Mouse (Mus musculus) midbrain, embryonic 12.5 days (tissue): ENCODE measurements around the gene Atg7. TPM values are rescaled to one million over a fixed set of nuclear protein-coding genes. Genes with fewer than 3 reads are reported as not detected.

Experiments used
- ATAC-seq: fragments of 200-750 bp; cut with Nextera tagmentation; 2 replicates; pipeline ENCODE4 v1.8.0; 2017; ENCODE audit warnings: low read depth, moderate TSS enrichment, moderate library complexity; ENCODE audit not compliant: low FRiP score
- H3K27ac ChIP-seq: fragments of 300-500 bp; sonication (generic); replicated peaks from 2 replicates; pipeline ENCODE4 v1.5.1; 2016; ENCODE audit warnings: mild to moderate bottlenecking
- H3K27me3 ChIP-seq: fragments of 300-500 bp; sonication (generic); 2 replicates; pipeline ENCODE4 v1.6.1; 2016; ENCODE audit warnings: mild to moderate bottlenecking
- H3K36me3 ChIP-seq: fragments of 300-500 bp; sonication (generic); 2 replicates; pipeline ENCODE4 v1.6.1; 2016
- H3K4me1 ChIP-seq: fragments of 300-500 bp; sonication (generic); 2 replicates; pipeline ENCODE4 v1.6.1; 2016
- H3K4me2 ChIP-seq: fragments of 300-500 bp; sonication (generic); replicated peaks from 2 replicates; pipeline ENCODE4 v1.6.1; 2016; ENCODE audit warnings: mild to moderate bottlenecking, moderate library complexity
- H3K4me3 ChIP-seq: fragments of 300-500 bp; sonication (generic); 2 replicates; pipeline ENCODE4 v1.5.1; 2016; ENCODE audit warnings: mild to moderate bottlenecking
- H3K9ac ChIP-seq: fragments of 300-500 bp; sonication (generic); replicated peaks from 2 replicates; pipeline ENCODE4 v1.6.1; 2016; ENCODE audit warnings: mild to moderate bottlenecking, moderate library complexity
- H3K9me3 ChIP-seq: fragments of 300-500 bp; sonication (generic); 2 replicates; pipeline ENCODE4 v1.6.1; 2016; ENCODE audit warnings: mild to moderate bottlenecking
- WGBS: fragments of 180-500 bp; shearing (Covaris S2); methylation state at CpG from one replicate; pipeline ENCODE4 v1.1.7; 2016; 5-methylcytosine and 5-hydroxymethylcytosine counted together
- polyA plus RNA-seq: library from polyadenylated mRNA; unstranded; fragments of >200 nt; fragmentation: Nextera tagmentation; extraction: Ambion mirVana; gene quantifications from 2 replicates; pipeline ENCODE4 v1.2.1, GENCODE M21; 2016

The Atg7 gene
- polyA plus RNA-seq, 1 experiment from 2014 or later, result 19.4 TPM

DNA sequence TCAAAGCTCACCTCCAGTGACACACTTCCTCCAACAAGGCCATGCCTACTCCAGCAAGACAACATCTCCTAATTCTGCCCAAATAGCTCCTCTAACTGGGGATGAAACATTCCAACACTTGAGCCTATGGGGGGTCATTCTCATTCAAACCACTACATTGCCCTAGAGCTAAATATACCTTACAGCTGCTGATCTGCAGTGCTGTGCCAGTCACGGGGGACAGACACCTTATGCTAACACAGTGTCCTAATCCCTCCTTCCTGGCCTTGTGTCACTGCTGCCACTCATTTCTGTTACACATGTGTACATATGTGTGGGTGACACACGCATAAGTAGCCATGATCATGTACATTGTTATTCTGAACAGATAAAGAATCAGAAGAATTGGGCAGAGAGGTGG is 127.4 kb downstream of the Atg7 start:
- H3K4me2 ChIP-seq, result no peak overlapping the region
- no peaks in the 10 kb centered on the region for H3K4me1 ChIP-seq
- H3K9me3 ChIP-seq, result no peaks in the 10 kb centered on the region
- H3K4me3 ChIP-seq, result no peak overlapping the region
- H3K27ac ChIP-seq, result no peak overlapping the region
- 83% methylated on average over 2 of the region's 2 CpGs for WGBS
- no peaks in the 10 kb centered on the region for H3K36me3 ChIP-seq
- ATAC-seq, result no peak
- H3K9ac ChIP-seq, result no peak overlapping the region
- H3K27me3 ChIP-seq, result no peaks in the 10 kb centered on the region

DNA sequence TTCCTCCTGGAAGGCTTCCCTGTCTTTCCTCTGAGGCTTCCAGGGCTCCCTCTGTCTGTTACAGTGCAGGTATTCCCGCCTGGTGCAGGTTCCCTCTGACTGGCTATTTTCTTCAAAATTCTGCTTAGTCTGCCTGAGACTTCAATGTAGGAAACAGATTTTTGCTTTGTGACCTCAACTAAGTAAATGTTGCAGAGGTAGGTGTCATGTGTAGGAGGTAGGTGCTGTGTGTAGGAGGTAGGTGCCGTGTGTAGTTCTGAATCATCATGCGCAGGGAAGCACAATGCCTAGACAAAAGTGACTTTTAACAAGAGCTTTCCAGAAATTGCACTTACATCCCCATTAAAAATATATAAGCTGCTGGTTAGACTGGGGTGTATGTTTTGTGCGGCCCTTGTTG is 128.6 kb downstream of the Atg7 start:
- H3K27me3 ChIP-seq, result no peaks in the 10 kb centered on the region
- H3K36me3 ChIP-seq, result no peaks in the 10 kb centered on the region
- H3K9me3 ChIP-seq, result no peaks in the 10 kb centered on the region
- H3K4me3 ChIP-seq, result no peak overlapping the region
- WGBS, result 86% methylated on average over 4 of the region's 4 CpGs
- H3K4me2 ChIP-seq, result no peak overlapping the region
- H3K4me1 ChIP-seq, result no peaks in the 10 kb centered on the region
- no peak overlapping the region for H3K27ac ChIP-seq
- no peak overlapping the region for H3K9ac ChIP-seq
- no peak for ATAC-seq

DNA sequence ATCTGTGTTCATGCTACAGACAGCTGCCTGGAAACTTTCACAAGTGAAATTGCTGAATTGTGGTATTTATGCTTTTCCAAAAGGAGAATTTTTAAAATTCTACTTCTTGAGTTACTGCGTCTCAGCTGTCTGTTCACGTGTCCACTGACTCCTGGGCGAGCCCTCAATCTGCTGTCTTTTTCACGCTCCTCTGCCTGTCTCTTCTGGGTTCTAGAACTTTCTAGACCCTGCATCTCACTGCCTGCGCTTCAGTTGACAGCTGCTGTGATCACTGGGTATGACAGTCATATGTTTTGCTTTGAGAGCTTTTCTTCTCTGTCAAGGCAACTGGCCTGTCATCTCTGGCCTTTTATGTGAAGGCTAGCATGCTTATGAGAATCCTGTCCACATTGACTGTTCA is 132.3 kb downstream of the Atg7 start:
- Histone ChIP-seq H3K36me3 (no peaks in the 10 kb centered on the region), H3K4me3 (no peak overlapping the region), H3K9ac (no peak overlapping the region), H3K27me3 (no peaks in the 10 kb centered on the region), H3K4me1 (peaks cover 15% of the 10 kb centered on the region), H3K4me2 (no peak overlapping the region), H3K9me3 (no peaks in the 10 kb centered on the region), H3K27ac (no peak overlapping the region)
- 94% methylated on average over 5 of the region's 5 CpGs for WGBS
- ATAC-seq, result no peak

DNA sequence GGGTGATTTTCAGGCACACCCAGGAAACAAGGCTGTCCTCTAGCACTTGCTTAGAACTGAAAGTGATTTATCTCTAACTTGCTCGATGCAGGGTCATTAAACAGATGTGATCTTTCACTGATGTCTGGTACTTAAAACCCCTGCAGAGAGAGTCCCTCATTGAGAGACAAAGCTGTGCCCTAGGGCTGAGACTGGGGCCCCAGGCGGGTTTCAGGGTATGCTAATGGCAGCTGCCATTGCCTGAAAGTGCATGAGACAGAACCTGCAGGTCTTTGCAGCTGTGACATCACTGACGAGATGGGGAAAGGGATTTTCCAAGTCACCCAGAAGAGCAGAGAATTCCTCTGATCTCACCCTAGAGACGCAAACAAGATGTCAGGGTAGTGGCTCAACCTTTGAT is 135.0 kb downstream of the Atg7 start:
- Histone ChIP-seq H3K27me3 (no peaks in the 10 kb centered on the region), H3K4me3 (no peak overlapping the region), H3K9ac (no peak overlapping the region), H3K36me3 (no peaks in the 10 kb centered on the region), H3K27ac (peak overlapping the region; percentile 42; the same call in 1 of the 2 replicates), H3K9me3 (no peaks in the 10 kb centered on the region), H3K4me1 (peaks cover 33% of the 10 kb centered on the region), H3K4me2 (no peak overlapping the region)
- WGBS, result 8% methylated on average over 4 of the region's 4 CpGs
- no peak; the same call in 1 of the 2 replicates for ATAC-seq

DNA sequence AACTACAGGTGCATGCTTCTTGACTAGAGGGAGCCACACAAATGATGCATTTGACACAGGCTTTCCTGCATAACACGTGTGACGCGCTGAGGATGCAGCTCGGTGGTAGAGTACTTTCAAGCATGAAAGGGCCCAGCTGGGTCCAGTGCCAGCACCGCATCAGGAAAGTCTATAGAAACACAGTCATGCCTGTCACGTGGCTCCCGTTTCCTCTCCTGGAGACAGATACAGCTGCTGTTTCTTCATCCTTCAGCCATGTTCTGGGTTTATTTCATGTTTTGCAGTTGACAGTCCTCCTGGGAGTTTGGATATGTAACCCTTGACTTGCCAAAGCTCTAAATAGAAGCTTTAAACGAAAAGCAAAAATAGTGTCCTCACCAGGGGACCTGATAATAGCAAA is 135.8 kb downstream of the Atg7 start:
- H3K4me3 ChIP-seq, result no peak overlapping the region
- no peak overlapping the region for H3K9ac ChIP-seq
- H3K4me2 ChIP-seq, result no peak overlapping the region
- H3K4me1 ChIP-seq, result peaks cover 33% of the 10 kb centered on the region
- no peaks in the 10 kb centered on the region for H3K27me3 ChIP-seq
- no peaks in the 10 kb centered on the region for H3K36me3 ChIP-seq
- H3K9me3 ChIP-seq, result no peaks in the 10 kb centered on the region
- 55% methylated on average over 8 of the region's 8 CpGs for WGBS
- H3K27ac ChIP-seq, result no peak overlapping the region
- ATAC-seq, result no peak

DNA sequence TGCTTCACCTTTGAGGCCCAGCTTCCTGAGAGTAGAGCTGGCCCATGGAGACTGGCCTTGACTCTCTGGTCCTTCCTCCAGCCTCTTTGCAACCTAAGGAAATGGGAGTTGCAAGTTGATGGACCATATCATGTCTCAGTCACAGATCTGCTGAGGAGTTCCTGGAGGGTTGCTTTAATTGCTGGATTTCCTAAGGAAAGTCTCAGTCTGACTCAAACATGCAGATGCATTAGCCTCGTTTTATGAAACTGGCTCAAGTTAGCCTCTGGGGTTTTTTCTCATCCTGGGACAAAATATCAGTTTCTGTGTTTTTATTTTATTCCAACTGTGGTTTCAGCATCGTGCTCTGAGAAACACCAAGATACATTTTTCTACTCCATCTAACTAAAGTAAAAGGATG is 137.7 kb downstream of the Atg7 start:
- Histone ChIP-seq H3K9ac (no peak overlapping the region), H3K9me3 (no peaks in the 10 kb centered on the region), H3K27ac (no peak overlapping the region), H3K27me3 (no peaks in the 10 kb centered on the region), H3K4me3 (no peak overlapping the region), H3K4me1 (peaks cover 33% of the 10 kb centered on the region), H3K4me2 (no peak overlapping the region), H3K36me3 (no peaks in the 10 kb centered on the region)
- WGBS, result 82% methylated on average over 2 of the region's 2 CpGs
- ATAC-seq, result no peak

DNA sequence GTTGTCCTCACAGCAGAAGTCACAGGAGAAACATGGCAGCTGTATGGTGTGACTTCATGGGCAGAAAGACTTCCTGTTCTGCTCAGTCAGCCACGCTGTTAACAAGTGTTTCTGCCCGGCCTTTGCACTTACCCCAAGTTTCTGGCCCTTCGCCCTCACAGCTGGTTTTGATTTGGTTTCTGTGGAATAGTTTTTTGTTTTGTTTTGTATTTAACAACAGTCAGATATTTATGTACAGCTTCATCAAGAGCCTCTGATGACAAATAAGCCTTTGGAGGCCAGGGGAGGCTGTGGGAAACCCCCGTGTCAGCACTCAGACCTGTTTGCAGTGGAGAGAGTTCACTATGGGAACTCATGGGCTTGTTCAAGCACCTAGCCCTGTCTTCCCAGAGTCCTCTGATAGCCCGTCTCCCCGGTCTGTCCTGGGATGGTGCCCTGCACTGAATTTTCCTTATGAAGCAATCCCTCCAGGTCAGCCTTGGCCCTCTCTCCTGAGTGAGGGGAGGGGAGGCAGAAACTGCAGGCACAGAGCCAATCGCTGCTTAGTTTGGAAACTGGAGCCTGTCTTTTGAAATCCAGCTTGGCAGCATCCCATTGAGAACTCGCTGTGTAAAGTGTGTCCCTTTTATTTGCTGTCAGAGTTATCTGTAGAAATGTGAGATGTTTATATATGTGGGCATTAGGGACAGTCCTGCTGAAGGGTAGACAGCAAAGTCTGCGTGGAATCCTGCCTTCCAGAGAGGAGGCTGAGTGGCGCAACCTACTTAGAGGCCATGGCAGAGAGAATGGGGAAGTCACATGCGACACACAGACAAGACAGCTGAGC is 138.7 kb downstream of the Atg7 start:
- Histone ChIP-seq H3K9ac (no peak overlapping the region), H3K4me2 (no peak overlapping the region), H3K36me3 (no peaks in the 10 kb centered on the region), H3K9me3 (no peaks in the 10 kb centered on the region), H3K4me3 (no peak overlapping the region), H3K4me1 (peaks cover 35% of the 10 kb centered on the region), H3K27me3 (no peaks in the 10 kb centered on the region), H3K27ac (no peak overlapping the region)
- no peak for ATAC-seq
- 43% methylated on average over 11 of the region's 11 CpGs for WGBS

DNA sequence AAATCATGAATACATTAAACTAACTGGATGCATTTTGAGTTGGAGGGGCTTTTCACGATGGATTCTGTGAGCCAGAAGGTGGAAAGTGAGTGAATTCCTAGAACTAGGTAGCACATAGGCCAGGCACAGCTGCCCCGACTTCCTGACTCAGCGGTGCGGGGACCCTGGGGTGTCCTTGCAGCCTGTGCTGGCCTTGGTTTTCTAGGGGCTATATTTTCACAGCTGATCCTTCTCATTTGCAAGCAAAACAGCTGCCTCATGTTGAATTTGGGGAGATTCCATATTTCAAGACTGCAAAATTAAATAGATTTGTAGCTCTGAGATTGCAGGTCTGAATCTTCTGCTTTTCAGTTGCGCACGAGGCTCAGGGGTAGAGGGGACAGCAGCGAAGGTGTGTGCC is 139.6 kb downstream of the Atg7 start:
- Histone ChIP-seq H3K27me3 (no peaks in the 10 kb centered on the region), H3K9ac (no peak overlapping the region), H3K4me2 (no peak overlapping the region), H3K9me3 (no peaks in the 10 kb centered on the region), H3K4me1 (peaks cover 36% of the 10 kb centered on the region), H3K4me3 (no peak overlapping the region), H3K36me3 (no peaks in the 10 kb centered on the region), H3K27ac (no peak overlapping the region)
- whole genome bisulfite sequencing, result 75% methylated on average over 7 of the region's 7 CpGs
- ATAC-seq, result no peak

DNA sequence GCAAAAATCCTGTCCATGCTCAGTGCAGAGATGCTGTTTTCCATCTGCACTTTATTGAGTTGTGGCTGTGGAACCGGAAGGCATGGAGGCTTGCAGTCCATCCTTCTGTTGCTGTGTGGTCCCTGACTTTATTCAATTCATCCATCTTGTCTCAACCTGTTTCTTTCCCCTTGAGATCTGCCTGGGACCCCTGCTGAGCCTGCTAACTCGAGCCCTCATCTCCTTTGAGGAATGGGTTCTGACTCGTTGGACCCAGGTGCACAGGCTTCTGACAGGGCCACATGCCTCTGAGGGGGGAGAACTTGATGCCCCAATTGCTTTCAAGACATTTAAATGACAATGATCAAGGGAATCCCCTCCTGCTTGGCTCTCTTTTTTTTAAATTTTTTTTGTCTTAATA is 143.6 kb downstream of the Atg7 start:
- no peak for ATAC-seq

DNA sequence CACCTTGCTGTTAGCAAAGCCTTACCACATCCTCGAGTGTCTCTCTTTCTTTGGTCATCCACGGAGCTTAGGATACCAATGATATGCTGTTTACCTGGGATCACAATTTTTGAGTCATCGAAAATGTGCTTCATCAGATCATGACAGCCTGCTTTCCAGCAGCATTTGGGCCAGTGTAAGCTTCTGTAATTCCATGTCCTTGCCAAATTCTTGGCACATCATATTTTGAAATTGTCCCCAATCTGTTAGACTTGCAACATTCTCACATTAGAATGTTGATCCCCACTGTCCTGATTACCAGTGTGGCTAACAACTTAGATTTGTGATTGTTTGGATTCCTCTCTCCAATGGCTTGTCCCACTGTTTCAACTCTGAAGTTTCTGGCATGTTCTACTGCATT is 144.7 kb downstream of the Atg7 start:
- ATAC-seq, result no peak
- Histone ChIP-seq H3K4me1 (peaks cover 8% of the 10 kb centered on the region), H3K9ac (no peak overlapping the region), H3K36me3 (no peaks in the 10 kb centered on the region), H3K27ac (no peak overlapping the region), H3K9me3 (no peaks in the 10 kb centered on the region), H3K4me2 (no peak overlapping the region), H3K4me3 (no peak overlapping the region), H3K27me3 (no peaks in the 10 kb centered on the region)
- WGBS, result 88% methylated on average over 3 of the region's 3 CpGs

More for the DNA sequence above, 143.6 kb downstream of the Atg7 start:
- Histone ChIP-seq H3K9me3 (no peaks in the 10 kb centered on the region), H3K27ac (no peak overlapping the region), H3K4me3 (no peak overlapping the region), H3K4me1 (peaks cover 17% of the 10 kb centered on the region), H3K9ac (no peak overlapping the region), H3K27me3 (no peaks in the 10 kb centered on the region), H3K36me3 (no peaks in the 10 kb centered on the region), H3K4me2 (no peak overlapping the region)
- 35% methylated on average over 3 of the region's 3 CpGs for WGBS

DNA sequence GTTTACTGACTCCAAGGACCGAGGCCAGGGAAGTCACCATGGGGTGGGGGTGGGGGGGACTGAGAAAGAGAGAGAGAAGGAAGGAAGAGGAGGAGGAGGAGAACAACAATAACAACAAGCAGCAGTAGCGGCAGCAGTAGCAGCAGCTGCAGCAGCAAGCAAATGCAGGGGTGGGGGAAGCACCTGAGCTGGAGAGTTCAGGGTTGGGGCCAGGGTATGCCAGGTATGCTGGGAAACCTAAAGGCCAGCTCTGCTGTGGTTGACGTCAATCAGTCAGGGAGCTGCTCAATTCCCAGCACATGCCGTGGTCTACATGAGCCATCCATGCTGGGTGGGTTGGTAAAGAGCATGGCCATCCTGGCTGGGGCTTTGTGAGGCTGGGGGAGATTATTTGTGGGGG is 145.8 kb downstream of the Atg7 start:
- WGBS, result 87% methylated on average over 4 of the region's 4 CpGs
- H3K4me1 ChIP-seq, result peaks cover 5% of the 10 kb centered on the region; the same call in 1 of the 2 replicates
- no peaks in the 10 kb centered on the region for H3K36me3 ChIP-seq
- H3K27ac ChIP-seq, result no peak overlapping the region
- ATAC-seq, result no peak
- no peak overlapping the region for H3K4me2 ChIP-seq
- H3K9me3 ChIP-seq, result no peaks in the 10 kb centered on the region
- H3K9ac ChIP-seq, result no peak overlapping the region
- no peak overlapping the region for H3K4me3 ChIP-seq
- no peaks in the 10 kb centered on the region for H3K27me3 ChIP-seq

DNA sequence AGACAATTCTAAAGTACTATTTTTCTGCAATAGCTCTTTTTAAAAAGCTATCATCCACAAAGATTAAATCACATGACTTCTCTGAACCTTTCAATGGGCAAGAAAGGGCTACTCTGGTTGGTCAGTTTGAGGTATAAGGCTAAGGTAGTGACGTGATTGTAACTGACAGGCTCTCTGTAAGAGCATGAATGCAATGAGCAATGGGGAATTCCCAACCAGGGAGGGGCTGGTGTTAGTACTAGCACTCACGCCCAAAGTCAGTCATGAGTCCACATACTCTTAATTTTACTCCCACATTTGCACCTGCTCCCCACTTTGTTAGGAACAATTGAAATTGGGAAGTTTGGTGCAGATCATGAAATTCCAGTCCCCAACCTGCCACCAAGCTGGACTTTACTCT is 147.2 kb downstream of the Atg7 start:
- WGBS, result 68% methylated on average over 2 of the region's 2 CpGs
- Histone ChIP-seq H3K4me2 (no peak overlapping the region), H3K27ac (no peak overlapping the region), H3K4me3 (no peak overlapping the region), H3K4me1 (peaks cover 5% of the 10 kb centered on the region; the same call in 1 of the 2 replicates), H3K9me3 (0 out of 2 replicates have a peak, but pooled peaks cover 1% of the 10 kb centered on the region), H3K9ac (no peak overlapping the region), H3K36me3 (no peaks in the 10 kb centered on the region), H3K27me3 (no peaks in the 10 kb centered on the region)
- no peak for ATAC-seq

DNA sequence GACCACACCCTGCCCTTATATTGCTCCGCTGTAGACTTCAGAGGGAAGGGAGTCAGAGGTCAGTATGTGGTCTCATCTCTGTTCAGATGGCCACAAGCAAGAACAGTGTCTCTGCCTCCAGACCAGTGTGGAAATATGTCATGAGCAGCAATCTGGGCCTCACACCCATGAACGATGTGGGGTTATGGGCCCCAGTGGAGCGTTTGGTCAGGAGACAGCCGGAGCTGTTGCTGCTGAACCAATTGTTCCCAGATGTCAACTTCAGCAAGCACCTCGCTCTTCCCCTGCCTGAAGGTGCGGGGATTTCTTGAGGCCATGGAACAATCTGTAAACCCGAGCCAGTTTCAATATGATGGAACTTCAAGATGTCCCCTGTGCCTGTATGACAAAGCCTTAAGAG is 148.0 kb downstream of the Atg7 start:
- no peaks in the 10 kb centered on the region for H3K27me3 ChIP-seq
- no peak overlapping the region for H3K4me2 ChIP-seq
- H3K27ac ChIP-seq, result no peak overlapping the region
- H3K4me1 ChIP-seq, result peaks cover 5% of the 10 kb centered on the region; the same call in 1 of the 2 replicates
- no peak for ATAC-seq
- H3K36me3 ChIP-seq, result no peaks in the 10 kb centered on the region
- H3K9me3 ChIP-seq, result 0 out of 2 replicates have a peak, but pooled peaks cover 3% of the 10 kb centered on the region
- 84% methylated on average over 7 of the region's 7 CpGs for WGBS
- H3K4me3 ChIP-seq, result no peak overlapping the region
- H3K9ac ChIP-seq, result no peak overlapping the region
